Comparison of ENCODE assay signal across 9 mouse cellular contexts in the genomic region with DNA sequence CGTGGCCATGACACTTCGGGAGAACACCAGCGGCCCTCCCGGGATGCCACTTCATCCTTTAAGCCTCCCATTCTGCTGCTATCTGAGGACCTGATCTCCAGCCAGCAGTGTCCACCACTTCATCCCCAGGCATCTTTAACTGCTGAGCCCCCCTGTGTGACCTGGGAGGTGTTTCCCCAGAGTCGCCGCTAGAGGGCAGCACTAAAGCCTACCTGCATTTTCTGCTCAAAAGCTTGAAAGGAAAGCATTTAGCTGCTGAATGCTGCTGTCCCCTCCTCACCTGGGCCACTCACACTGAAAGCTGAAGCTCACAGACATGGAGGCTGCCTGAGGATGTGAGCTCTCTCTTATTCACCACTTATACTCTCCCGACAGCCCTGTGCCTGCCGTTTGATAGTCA. TPM values are rescaled to one million over a fixed set of nuclear protein-coding genes. Genes with fewer than 3 reads are reported as not detected.
DNase-seq lines count a peak whose midpoint lies in the region; ATAC-seq and TF ChIP-seq lines count a peak whose summit lies in the region.
"Not testable (repeated sequence)": the region's sequence is repeated elsewhere in the genome, so short reads cannot be mapped to it uniquely, and the experiment has no call there.
"Had no signal": no experiment of that assay in that cellular context is flagged by ENCODE, and none has a peak within 500 bp of the region (broad histone marks: within the 10 kb centered on the region; RNA-seq: fewer than 3 reads in every experiment).

No protein-coding gene starts in this region.

- not testable (repeated sequence) for H3K9me3 ChIP-seq in kidney, embryonic 15.5 days (replicated peaks); liver, embryonic 13.5 days (replicated peaks)

- H3K4me2 ChIP-seq in kidney, embryonic 15.5 days; liver, embryonic 13.5 days: not testable (repeated sequence)

- H3K27me3 ChIP-seq in kidney, embryonic 15.5 days; liver, embryonic 13.5 days; testis, adult 2 months (ENCODE audit: control insufficient read depth, insufficient read depth, low read length): not testable (repeated sequence)

- not testable (repeated sequence) for TF ChIP-seq POLR2A in testis, adult 2 months (IDR thresholded peaks at IDR 0.05; ENCODE audit: control insufficient read depth, low read depth, low read length)

- not testable (repeated sequence) for H3K9ac ChIP-seq in kidney, embryonic 15.5 days; liver, embryonic 13.5 days

- DNase-seq in B cell, adult 2 months, result peak; percentile 65 to 69
- peak; percentile 57 for DNase-seq in adrenal gland, postnatal 25 days
- peak; percentile 72 for DNase-seq in embryo, embryonic 10.5 days (ENCODE audit: low spot score)
- DNase-seq in heart, adult 11 months, result peak; percentile 67
- DNase-seq in liver, embryonic 13.5 days, result peak; percentile 7
- DNase-seq in natural killer cell, adult 2 months (ENCODE audit: low spot score in 2 of 2), result peak; percentile 25 to 34

- not testable (repeated sequence) for H3K4me1 ChIP-seq in kidney, embryonic 15.5 days; liver, embryonic 13.5 days (replicated peaks); testis, adult 2 months (ENCODE audit: control insufficient read depth, insufficient read depth, low read length)

- H3K27ac ChIP-seq in kidney, embryonic 15.5 days; liver, embryonic 13.5 days; testis, adult 2 months (ENCODE audit: control insufficient read depth, insufficient read depth, low read depth, low read length): not testable (repeated sequence)

- 0 out of 2 replicates have a peak, but pooled peaks have one; percentile 31 for ATAC-seq in kidney, embryonic 15.5 days (replicated peaks; ENCODE audit: low FRiP score)
- ATAC-seq in liver, embryonic 13.5 days (ENCODE audit: low read depth), result not testable (repeated sequence)

- not testable (repeated sequence) for H3K36me3 ChIP-seq in kidney, embryonic 15.5 days; liver, embryonic 13.5 days; testis, adult 2 months (ENCODE audit: control insufficient read depth, insufficient read depth, low read length)

- 18% methylated on average over 8 of the region's 8 CpGs for WGBS in kidney, embryonic 15.5 days
- WGBS in liver, embryonic 13.5 days (ENCODE audit: insufficient replicate concordance), result 16% methylated on average over 8 of the region's 8 CpGs

- peak; percentile 81 for TF ChIP-seq CTCF in testis, adult 2 months (IDR thresholded peaks at IDR 0.05; ENCODE audit: control insufficient read depth, insufficient read depth, insufficient replicate concordance, low read depth, low read length)

- H3K4me3 ChIP-seq in kidney, embryonic 15.5 days (replicated peaks); liver, embryonic 13.5 days (replicated peaks); testis, adult 2 months (ENCODE audit: control insufficient read depth, low read depth, low read length): not testable (repeated sequence)

RNA-seq across cellular contexts. Expression of a gene that starts 12.9 kb away (rescaled TPM):
- total RNA-seq in adrenal gland, postnatal 25 days (2021), result not detected in 2 replicates
- polyA plus RNA-seq in kidney, embryonic 15.5 days (2015; fragmentation: Nextera tagmentation; extraction: Ambion mirVana), result not detected in 2 replicates
- polyA plus RNA-seq in liver, embryonic 13.5 days (2015; fragmentation: Nextera tagmentation; extraction: Ambion mirVana), result not detected in 2 replicates
- not detected in 2 replicates for polyA plus RNA-seq in testis, adult 2 months (2012; rRNA removed)
- total RNA-seq: gastrocnemius, postnatal 25 days had no signal

RNA-seq across cellular contexts. Expression of a gene that starts 15.3 kb away (rescaled TPM):
- 4.2 and 10.3 TPM in 2 replicates for total RNA-seq in adrenal gland, postnatal 25 days (2021)
- polyA plus RNA-seq in kidney, embryonic 15.5 days (2015; fragmentation: Nextera tagmentation; extraction: Ambion mirVana), result 41.3 and 45.0 TPM in 2 replicates
- polyA plus RNA-seq in liver, embryonic 13.5 days (2015; fragmentation: Nextera tagmentation; extraction: Ambion mirVana), result 0.23 TPM in 1 of 2 replicates, not detected in the other
- 8.7 and 12.8 TPM in 2 replicates for polyA plus RNA-seq in testis, adult 2 months (2012; rRNA removed)
- total RNA-seq: gastrocnemius, postnatal 25 days had no signal

RNA-seq across cellular contexts. Expression of a gene that starts 25.7 kb away (rescaled TPM):
- total RNA-seq in adrenal gland, postnatal 25 days (2021), result not detected in 2 replicates
- not detected in 2 replicates for polyA plus RNA-seq in kidney, embryonic 15.5 days (2015; fragmentation: Nextera tagmentation; extraction: Ambion mirVana)
- polyA plus RNA-seq in liver, embryonic 13.5 days (2015; fragmentation: Nextera tagmentation; extraction: Ambion mirVana), result not detected in 2 replicates
- not detected in 2 replicates for polyA plus RNA-seq in testis, adult 2 months (2012; rRNA removed)
- total RNA-seq: gastrocnemius, postnatal 25 days had no signal

RNA-seq across cellular contexts. Expression of a gene that starts 27.7 kb away (rescaled TPM):
- total RNA-seq in adrenal gland, postnatal 25 days (2021), result not detected in 2 replicates
- not detected in 2 replicates for polyA plus RNA-seq in kidney, embryonic 15.5 days (2015; fragmentation: Nextera tagmentation; extraction: Ambion mirVana)
- polyA plus RNA-seq in liver, embryonic 13.5 days (2015; fragmentation: Nextera tagmentation; extraction: Ambion mirVana), result not detected in 2 replicates
- polyA plus RNA-seq in testis, adult 2 months (2012; rRNA removed), result 0.47 and 1.2 TPM in 2 replicates
- total RNA-seq: gastrocnemius, postnatal 25 days had no signal

RNA-seq across cellular contexts. Expression of a gene that starts 38.2 kb away (rescaled TPM):
- total RNA-seq in adrenal gland, postnatal 25 days (2021), result not detected in 2 replicates
- 1.3 and 1.9 TPM in 2 replicates for polyA plus RNA-seq in kidney, embryonic 15.5 days (2015; fragmentation: Nextera tagmentation; extraction: Ambion mirVana)
- polyA plus RNA-seq in liver, embryonic 13.5 days (2015; fragmentation: Nextera tagmentation; extraction: Ambion mirVana), result 0.08 and 0.12 TPM in 2 replicates
- not detected in 2 replicates for polyA plus RNA-seq in testis, adult 2 months (2012; rRNA removed)

Comparison
In these comparisons a context has a peak if more than half of its experiments do, and no peak if none do; other contexts are left out.
1. DNase-seq: peak in every context shown above with its lines; median percentile 72 in embryo, embryonic 10.5 days; 67 in B cell, adult 2 months; 67 in heart, adult 11 months; 57 in adrenal gland, postnatal 25 days; 30 in natural killer cell, adult 2 months; 7 in liver, embryonic 13.5 days.